Mouse (Mus musculus): ENCODE data around the gene Gmds.

DNA sequence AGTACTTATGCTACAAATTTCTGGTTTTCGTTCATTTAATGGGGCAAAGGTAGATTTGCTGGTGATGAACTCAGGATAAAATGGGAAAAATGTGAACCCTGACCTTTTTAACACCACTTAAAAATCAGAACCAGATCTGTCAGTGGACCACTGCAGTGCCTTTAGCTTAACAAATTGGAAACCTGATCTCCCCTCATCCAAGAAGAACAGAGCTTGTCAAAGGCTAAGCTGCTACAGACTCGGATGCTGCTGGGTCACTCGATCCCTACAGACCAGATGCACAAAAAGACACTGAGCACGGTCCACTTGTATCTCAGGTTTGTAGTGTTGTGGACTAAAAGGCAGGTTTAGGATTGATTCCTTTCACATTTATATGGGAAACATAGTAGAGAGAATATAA, 291.6 kb downstream of the Gmds start:
- no peak for TF ChIP-seq POLR2A (IDR thresholded peaks at IDR 0.05; ENCODE audit: insufficient read depth, low read length)
- TF ChIP-seq CTCF (IDR thresholded peaks at IDR 0.05; ENCODE audit: low read depth, low read length): no peak
- TF ChIP-seq EP300 (IDR thresholded peaks at IDR 0.05; ENCODE audit: insufficient read depth, low read depth, low read length): no peak

Measured in ES-Bruce4 (cell line).